Mouse (Mus musculus) lung, adult 2 months (tissue): ENCODE data around the gene Tnrc6b.

ENCODE experiments used
- CTCF ChIP-seq: fragments of 200-500 bp; IDR thresholded peaks from 2 replicates; pipeline ENCODE4 v1.5.1; 2011; ENCODE audit warnings: mild to moderate bottlenecking, low read length, control low read depth; ENCODE audit not compliant: insufficient read depth
- POLR2A ChIP-seq: fragments of 200-500 bp; IDR thresholded peaks from 2 replicates; pipeline ENCODE4 v1.6.1; 2011; ENCODE audit warnings: low read depth, mild to moderate bottlenecking, control low read depth, low read length, borderline replicate concordance; ENCODE audit errors: extremely low read depth

DNA sequence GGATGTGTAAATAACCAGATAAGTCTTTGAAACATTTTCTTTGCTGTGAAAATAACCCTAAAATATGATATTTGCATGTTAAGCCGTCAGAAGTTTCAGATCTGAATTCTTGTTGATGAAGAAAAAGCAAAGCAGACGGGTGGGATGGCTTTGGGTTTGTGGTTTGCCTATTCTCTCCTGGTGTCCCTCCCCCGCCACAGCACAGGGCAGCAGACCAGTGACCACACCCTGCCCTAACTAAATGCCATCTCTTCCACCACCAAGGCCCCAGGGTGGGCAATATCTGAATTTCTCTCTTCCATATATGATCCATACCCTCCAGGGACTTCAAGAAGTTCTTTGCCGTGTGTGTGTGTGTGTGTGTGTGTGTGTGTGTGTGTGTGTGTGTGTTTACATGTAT lies 227.5 kb downstream of the Tnrc6b start:
- TF ChIP-seq POLR2A, result no peak
- TF ChIP-seq CTCF, result no peak
